Mouse (Mus musculus) NIH3T3 (cell line): ENCODE measurements around the gene Galnt16.

Experiments used
- DNase-seq: peaks from one replicate; pipeline ENCODE4 v3.0.0-alpha.2; 2012; ENCODE audit warnings: low read depth

The Galnt16 gene

DNA sequence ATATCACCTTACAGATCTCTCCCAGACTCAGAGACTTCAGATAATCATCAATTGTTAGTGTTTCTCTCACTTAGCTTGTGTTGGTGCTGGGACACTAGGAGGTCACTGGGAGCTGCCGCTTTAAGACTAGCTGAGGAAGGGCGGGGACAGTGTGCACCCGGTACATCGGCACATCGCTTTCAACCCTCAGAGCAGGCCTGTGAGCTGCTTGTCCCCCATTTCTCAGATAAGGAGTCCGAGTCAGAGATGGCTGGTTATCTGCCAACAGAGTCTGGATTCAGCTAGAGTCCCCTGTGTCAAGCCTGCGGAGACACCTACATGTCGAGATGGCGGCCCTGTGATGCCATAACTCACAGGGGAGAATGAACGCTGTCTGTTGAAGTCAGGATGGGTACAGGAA, 13.5 kb downstream of the Galnt16 start:
- DNase-seq = no peak

DNA sequence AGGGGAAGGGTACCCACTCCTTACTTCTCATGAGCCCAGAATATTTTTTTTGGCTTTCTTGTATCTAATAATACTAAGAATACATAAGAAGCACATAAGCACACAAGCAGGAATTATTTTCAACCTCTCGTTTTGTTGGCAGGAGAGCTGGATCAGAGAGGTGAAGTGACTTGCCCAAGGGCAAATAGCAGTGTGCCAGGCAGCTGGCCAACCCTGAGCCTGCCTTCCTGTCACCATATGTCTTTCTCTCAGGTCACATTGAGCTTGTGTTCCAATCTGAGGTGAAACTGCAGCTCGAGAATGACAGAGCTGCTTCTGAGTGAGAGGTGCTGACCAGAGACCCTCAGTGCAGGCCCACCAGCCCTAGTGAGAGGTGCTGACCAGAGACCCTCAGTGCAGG, 15.8 kb downstream of the Galnt16 start:
- DNase-seq = no peak

DNA sequence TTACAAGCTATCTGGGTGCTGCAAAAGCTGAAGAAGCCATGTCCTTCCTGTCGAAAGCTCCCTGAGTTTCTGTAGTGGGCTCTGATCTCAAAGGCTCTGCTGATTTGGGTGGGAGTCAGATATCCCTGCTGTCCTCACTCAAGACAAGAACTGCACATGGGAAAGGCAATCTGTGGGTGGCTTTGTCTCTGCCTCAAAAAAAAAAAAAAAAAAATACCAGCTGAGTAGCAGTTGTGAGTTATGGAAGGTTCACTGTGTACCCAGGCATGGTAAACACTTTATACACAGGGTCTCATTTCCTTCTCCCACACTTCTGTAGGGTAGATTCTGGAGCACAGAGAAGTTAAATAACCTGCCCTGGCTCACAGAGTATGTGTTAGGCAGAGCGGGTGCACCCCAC, 19.2 kb downstream of the Galnt16 start:
- no peak for DNase-seq

DNA sequence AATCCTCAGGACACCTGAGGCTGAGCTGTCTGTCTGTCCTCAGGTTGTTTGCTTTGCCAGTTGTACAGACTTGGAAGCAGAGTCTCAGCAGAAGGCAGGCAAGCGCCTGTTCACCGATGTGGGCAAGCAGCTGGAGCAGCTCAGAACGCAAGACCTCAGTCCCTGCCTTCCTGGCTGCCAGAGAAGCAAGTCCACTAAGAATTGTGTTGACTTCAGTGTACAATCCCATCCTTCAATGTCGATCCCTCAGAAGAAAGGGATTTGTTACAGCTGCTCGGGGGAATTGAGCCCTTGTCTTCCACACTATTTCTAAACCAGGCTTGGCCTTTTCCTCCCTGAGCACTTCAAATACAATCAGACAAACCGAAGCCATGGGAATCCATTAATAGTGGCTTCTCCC, 20.2 kb downstream of the Galnt16 start:
- no peak for DNase-seq

DNA sequence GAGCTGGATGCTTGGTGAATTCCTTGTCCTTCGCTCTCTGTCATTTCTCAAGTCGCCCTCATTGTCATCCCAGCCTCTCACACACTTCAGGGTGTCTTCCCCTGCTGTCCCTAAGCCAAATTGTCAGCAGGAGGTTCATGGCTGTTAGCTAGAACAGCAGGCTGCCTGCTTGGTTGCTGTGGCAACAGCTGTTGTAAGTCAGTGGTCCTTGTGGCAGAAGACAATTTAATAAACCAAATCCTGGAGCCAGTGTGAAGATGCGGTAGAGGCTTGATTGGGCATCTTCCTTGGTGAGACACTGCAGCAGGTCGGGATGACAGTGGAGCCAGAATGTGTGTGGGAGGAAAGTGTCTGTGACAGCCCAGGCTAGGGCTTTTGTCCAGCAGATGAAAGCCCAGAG, 27.2 kb downstream of the Galnt16 start:
- no peak for DNase-seq

DNA sequence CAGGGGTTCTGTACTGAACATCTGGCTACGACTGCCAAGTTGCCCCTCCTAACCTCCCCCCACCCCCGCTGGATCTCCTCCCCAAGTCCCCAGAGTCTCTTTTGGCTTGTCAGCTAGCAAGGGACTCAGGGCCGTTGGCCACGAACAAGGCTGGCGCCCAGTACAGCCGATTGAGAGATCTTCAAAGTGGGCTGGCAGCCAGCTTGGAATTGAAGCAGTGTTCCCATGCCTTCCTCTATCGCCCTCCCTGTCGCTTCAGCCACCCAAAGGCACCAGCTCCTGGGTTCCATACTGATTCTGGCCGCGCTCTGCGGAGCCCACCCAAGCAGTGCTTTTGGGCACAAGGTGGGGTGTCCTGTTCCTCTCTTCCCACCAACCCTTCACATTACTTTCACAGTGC, 31.6 kb downstream of the Galnt16 start:
- no peak for DNase-seq

DNA sequence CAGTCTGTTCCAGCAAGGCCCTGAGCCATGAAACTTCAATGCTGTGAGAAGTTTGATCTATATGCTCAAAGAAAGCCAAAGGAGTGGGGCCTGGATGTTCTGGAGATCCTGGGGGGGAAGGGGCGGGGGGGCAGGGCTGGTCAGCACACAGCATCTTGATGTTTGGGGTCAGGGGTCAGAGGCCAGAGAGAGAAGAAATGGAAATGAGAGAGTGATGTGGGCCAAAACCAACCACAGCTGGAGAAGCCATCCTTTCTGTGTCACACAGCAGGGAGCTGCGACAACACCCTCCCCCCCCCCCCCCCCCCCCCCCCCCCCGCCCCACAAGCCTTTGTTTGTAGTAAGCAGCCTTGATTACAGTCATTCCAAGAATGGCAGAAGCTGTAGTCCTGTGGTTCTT, 35.1 kb downstream of the Galnt16 start:
- DNase-seq = peak; percentile 14

DNA sequence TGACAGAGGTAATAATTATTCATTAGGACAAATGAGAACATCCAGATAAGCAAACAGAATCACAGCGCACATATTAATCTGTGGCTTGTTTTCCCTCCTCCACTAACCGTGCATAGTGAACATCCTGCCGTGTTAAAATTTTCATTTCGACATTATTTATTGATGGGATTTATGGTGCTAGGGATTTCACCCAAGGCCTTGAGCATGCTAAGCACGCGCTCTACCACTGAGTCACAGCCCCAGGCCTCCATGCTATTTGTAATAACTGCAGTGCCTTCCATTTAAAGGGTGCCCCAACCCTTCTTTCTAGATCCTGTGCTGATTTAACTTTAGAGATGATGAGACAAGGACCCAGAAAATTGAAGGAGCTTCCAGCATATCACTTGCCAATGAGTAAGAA, 36.2 kb downstream of the Galnt16 start:
- DNase-seq = no peak

DNA sequence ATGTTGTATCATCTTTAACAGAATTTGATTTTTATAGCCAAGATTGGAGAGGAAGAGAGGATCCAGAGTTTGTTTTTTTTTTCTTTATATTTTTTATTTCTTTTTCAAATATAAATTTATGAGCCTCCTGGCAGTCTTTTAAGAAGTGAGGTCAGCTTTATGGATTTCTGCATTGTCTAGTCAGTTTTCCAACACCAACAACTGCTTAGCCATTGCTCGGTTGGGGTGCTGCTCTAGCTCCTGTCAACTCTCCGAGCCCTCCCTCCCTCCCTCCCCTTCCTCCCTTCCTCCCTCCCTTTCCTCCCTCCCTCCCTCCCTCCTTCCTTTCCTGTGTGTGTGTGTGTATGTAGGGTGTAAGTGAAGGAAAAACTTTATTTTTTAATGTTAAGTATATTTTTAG, 43.8 kb downstream of the Galnt16 start:
- no peak for DNase-seq

DNA sequence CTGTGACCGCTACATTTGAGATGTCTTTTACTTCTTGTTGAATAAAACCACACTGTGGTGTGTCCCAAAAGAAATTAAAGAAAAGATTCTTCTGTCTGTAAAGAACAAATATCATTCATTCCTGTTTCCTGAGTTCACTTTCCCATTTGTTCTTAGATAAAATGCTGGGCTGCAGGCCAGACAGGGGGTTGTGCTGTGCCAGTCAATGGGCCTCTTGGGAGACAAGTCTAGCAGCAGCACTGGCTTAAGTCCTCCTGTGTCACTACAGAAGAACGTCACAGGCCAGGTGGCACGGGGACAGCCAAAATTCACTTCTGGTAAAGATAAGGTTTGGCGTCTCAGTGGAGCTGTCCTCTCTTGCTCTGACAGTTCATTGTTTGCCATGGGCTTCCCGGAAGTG, 44.7 kb downstream of the Galnt16 start:
- no peak for DNase-seq

DNA sequence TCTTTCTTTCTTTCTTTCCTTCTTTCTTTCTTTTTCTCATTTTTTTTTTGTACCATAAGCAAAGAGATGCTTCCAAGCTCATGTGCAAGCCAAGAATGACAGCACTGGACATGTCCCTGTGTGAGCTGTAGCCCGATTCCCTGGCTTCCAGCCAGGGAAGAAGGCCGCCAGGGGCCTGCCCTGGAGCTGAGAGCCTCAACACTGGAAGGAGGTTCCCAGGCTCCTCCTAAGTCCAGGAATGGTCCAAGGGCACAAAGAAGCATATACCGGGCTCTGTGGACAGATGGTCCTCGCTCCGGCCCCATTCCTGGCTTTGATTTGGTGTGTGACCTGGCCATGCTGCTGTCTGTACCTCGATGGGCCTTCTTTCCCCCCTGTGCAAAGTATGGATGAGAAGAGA, 46.9 kb downstream of the Galnt16 start:
- peak; percentile 12 for DNase-seq

DNA sequence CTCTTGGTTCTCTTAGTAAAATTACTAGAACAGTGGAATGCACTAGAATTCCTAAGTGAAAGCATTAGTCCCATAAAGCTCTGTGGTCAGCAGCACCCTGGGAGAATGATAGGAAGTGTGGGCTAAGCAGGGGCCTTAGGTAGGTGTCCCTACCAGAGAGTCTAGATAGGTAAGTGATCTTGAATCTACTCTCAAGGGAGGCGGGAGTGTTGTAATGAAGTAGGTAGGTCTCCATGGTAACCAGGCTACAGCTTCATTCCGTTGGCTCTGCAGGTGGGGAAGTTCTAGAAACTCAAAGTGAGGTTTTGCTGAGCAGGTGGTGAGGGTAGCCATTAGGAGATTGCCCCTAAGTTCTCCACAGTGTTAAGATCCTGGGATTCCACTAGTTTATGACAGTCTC, 47.7 kb downstream of the Galnt16 start:
- no peak for DNase-seq

DNA sequence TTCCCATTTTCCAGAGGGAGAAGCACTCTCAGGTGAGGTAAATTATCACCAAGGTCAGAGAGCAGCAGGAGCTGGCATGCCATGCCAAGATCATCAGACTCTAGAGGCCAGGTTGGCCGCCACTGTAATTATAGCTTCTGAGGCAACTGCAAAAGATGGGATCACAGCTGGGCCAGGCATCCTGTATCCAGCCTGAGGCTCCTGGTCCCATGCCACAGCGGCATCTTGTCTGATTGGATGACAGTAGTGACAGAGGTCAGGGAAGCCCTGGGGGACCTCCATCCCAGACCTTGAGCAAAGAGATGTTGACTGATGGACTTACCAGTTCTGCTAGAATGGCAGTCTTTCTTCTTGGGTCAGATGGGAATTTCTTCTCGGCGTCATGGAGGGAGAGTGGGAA, 48.4 kb downstream of the Galnt16 start:
- no peak for DNase-seq

DNA sequence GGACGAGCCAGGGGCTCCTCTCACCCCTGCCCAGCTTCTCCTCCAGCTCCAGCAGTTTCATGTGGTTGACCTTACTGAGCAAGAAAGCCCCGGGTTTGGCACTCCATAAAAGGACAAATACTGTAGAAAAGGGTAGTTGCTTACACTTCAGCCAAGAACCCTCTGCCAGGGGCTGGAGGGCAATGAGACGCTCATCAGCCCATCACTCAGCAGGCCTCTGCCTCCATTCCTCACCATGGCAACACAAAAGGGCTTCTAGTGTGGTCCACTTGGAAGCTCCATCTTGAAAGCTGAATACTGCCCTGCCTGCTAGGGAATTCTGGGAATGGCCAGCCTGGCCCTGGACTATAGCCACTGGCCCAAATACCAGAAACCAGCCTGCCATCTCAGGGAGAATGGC, 49.3 kb downstream of the Galnt16 start:
- DNase-seq = peak; percentile 32

DNA sequence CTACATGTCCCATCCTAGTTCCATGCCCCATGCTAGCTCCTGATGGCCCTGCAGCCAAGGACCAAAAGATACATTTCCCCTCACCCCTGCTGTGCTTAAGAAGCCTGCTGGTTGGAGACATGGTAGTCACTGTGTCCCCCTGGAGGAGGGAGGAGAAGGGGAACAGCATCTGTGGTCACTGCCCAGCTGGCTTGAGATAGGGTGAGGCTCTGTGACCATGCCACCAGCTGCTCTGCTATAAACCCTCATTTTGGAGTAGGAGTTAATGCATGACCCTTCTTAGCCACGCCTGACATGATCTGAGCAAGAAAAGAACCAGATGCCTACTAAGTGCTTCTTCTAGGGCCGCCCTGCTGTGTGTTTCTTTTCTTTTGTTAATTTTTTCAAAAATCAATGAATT, 51.5 kb downstream of the Galnt16 start:
- DNase-seq = no peak

DNA sequence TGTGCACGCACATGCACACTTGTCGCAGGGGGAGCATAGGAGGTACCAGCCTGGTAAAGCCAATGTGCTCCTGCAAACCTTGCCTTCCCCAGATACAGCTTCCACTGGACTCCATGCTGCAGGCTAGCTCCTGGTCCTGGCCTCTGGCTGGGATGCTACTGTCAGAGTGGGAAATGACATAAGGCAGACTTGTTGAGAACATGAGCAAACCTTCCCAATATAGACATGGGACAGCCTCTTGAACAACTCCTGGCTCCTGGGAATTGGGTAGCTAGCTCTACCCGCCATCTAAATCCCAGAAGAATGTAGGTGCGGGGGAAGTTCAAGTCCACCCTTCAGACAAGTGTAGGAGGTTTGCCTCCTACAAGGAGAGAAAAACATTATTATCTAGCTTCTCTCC, 56.2 kb downstream of the Galnt16 start:
- no peak for DNase-seq

DNA sequence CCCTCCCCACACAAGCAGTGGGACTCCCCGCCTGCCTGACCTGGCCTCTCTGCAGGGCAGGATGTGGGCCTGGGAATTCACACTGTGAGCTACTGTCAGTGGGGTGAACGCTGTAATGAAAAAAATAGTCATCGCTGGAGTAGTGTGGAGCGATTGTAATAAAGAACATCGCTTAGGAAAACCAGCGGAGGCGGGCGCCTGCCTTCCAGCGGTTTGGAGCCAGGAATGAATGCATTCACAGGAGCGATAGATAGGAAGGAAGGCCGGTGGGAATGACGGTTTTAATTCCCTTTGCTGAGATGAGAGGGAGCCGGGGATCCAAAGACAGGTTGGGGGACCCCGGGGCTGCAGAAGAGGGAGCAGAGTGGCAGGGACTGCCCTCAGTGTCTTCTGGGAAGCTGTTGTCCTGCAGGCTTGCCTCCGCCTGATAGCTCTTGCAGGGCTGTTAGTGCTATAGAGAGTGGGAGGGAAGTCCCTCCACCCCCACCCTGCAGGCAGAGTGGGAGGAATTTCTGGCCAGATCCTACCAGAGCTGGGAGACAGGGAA, 56.8 kb downstream of the Galnt16 start:
- no peak for DNase-seq

DNA sequence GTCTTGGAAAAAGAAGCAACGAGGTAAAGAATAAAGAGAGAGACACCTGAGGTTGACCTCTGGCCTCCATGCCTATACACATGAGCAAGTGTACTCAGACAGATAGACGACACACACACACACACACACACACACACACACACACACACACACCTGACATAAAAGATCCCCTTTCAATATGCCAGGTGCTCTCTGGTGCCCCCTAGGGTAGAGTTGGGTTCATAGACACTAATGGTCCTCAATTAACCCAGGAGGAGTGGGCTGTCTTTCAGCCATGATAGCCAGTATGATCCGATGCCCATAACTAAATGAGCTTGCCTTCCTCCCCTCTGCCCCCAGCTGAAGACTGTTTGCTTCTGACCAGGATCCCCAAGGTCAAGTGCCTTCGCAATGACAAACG, 59.0 kb downstream of the Galnt16 start:
- peak; percentile 51 for DNase-seq

DNA sequence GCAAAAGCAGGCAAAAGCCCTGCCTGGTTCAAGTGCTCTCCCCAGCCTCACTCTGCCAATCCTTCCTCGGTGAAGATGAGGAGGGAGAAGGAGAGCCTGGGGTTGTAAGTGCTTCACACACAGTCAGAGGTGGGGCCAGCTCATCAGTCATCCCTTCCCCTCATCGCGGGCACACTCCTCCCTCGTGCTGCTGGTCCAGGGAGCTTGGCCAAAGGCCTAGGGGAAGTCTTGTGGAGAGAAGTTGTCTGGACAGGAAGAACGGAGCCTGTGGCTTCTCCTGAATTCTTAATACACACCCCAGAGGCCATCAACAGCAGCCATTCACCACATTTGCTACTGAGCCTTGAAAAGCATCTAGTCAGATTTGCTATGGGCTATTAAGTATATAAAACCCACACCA, 63.3 kb downstream of the Galnt16 start:
- DNase-seq = no peak

DNA sequence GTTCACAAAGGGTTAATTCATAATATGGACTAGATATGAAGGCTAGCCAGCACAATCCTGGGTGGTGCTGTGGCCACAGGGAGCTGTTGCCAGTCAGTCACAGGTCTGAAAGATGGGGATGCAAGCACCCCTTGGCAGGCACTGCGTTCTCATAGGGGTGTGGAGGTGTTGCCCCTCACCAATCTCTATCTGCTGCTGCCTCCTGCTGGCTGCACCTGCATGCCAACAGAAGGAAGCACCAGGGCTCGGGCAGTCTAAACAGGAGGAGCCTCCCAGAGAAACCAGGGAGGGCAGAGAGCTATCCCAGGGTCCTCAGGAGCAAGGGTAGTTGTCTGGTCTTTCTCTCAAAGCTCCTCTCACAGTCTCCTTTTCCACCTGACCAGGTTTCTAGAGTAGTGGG, 66.9 kb downstream of the Galnt16 start:
- DNase-seq = peak; percentile 68

DNA sequence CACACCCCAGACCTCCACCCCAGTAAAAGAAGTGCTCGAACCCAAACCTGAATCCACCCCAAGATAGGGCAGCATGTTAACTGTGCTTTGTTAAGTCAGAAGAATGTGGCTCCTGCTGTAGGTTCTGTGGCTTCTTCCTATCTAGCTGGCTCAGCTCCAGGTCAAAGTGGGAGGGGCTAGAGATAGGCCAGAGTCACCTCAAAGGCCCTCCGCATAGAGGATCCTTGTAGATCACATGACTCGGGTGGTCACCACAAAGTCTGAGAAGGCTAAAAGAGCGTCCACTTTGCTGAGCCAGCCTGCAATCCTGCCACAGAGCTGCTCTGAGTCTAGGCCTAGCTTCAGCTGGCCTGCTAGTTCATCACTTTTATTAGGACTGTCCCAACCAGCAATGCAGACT, 76.1 kb downstream of the Galnt16 start:
- no peak for DNase-seq

DNA sequence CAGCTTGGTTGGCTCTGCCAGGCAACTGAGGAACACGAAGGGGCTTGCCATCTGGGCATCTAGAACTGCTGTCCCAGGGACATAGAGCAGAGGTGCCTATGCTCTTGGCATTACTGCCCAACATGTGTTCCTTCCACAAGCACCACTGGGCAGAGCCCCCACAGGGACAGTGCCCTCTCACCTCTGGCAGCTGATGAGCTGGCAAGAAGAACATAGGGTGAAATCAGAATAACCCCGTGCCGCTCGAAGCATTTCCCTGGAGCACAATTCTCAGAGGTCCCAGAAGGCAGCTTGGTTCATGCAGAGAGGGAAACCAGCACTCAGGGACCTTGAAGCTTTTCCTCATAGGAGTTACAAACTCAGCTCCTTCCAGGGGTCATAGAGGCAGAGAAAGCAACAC, 76.7 kb downstream of the Galnt16 start:
- DNase-seq = no peak

DNA sequence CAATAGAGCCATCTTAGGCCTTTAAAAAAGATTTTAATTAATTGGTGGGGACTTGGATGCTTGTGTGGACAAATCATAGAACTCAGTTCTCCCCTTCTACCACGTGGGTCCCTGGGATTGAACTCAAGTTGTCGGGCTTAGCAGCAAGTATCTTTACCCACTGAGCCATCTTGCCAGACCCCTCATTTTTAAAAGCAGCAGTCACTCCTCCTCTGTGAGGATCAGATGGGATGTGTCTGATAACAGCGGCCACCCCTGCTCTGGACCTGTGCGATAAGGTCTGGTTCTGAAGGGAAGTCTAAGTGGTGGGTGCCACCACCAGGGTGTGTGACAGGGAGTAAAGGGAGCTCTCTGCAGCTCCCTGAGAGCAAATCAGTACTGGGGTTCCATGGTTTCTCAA, 77.5 kb downstream of the Galnt16 start:
- DNase-seq = no peak

DNA sequence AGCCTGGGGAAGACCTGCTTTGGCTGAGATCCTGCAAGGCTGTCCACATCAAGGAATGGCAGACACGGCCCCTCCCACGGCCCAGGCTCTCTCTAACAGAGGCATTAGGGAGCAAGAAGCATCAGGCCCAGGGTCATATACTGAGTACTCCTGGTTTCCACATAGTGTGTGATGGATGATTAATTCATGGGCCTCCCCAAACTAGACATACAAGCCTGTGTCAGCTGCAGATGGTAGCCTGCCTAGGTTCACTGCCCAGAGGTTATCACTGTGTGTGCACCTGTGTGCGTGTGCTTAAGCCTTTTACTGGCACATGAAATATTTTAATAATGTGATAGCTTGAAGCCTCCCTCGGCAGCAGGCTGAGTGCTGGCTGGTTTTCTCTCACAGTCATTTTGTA, 77.9 kb downstream of the Galnt16 start:
- DNase-seq = no peak

DNA sequence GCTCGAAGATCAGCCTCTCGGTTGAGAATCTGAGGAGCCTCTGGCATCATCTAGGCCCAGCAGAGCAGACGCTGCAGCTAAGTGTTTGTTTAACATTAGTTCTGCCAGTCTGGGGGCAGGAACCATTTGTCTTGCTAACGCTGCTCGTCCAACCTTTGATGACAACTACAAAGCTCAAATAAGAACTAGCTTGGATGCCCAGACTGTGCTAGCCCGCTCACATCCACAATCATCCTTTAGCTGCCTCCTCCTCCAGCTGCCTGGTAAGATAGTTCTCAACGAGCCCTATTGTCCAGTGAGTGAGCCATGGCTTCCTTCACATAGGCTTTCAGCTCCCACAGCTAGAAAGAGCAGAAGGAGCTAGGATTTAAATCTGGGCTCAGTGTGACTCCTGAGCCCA, 80.2 kb downstream of the Galnt16 start:
- DNase-seq = peak; percentile 53
